Mouse (Mus musculus): Measurements from ENCODE around the gene Shd.

DNA sequence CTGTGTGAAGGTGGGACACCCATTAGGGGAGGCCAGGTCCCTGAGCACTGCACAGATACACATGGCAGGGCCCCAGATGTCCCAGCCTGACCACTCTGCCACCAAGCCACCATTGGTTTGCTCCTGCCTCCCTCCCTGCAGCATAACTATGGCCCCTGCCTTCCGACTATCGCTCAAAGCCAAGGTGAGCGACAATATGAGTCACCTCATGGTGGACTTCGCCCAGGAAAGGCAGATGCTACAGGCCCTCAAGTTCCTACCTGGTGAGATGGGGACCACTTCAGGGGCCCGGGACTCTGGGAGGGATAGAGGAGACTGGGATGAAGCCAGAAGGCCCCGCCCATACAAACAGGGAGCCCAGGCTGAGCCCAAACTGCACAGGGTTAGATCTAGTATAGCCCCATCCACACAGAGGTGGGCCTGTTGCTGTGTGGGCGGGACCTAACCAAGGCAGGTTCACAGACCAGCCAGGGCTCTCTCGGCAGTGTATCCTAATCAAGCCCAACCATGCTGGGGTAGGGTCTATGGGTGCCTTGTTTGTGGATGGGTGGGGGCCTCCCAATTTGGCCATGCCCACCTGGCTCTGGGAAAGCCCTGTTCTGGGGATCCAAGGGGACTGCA, 20.1 kb downstream of the Shd start:
- TF ChIP-seq CTCF (IDR thresholded peaks at IDR 0.05; ENCODE audit: borderline replicate concordance, extremely low read depth, insufficient read depth, insufficient read length) = no peak
- TF ChIP-seq POLR2A (IDR thresholded peaks at IDR 0.05; ENCODE audit: borderline replicate concordance, extremely low read depth, insufficient read depth, insufficient read length, poor library complexity, severe bottlenecking) = no peak
